ENCODE assay signal across 16 mouse cellular contexts in genomic region chr19:27210991-27211390, GRCm38 (mm10). TPM values are rescaled to one million over a fixed set of nuclear protein-coding genes. Genes with fewer than 3 reads are reported as not detected.
DNase-seq lines count a peak whose midpoint lies in the region; ATAC-seq and TF ChIP-seq lines count a peak whose summit lies in the region.
"Had no signal": no experiment of that assay in that cellular context is flagged by ENCODE, and none has a peak within 500 bp of the region (broad histone marks: within the 10 kb centered on the region; RNA-seq: fewer than 3 reads in every experiment).

No protein-coding gene starts in this region.

- no peak overlapping the region for H3K4me2 ChIP-seq in midbrain, postnatal 0 days (ENCODE audit: low read depth, low read length, poor library complexity, severe bottlenecking)
- H3K4me2 ChIP-seq: midbrain, embryonic 15.5 days; neural tube, embryonic 12.5 days had no signal

- H3K4me3 ChIP-seq in gastrocnemius, adult 2 months: no peak overlapping the region
- no peak overlapping the region for H3K4me3 ChIP-seq in midbrain, postnatal 0 days (ENCODE audit: low read depth, low read length)
- H3K4me3 ChIP-seq in midbrain, embryonic 10.5 days: no peak overlapping the region
- no peak overlapping the region for H3K4me3 ChIP-seq in left cerebral cortex, adult 2 months
- H3K4me3 ChIP-seq: embryonic facial prominence, embryonic 10.5 days; midbrain, embryonic 15.5 days; neural tube, embryonic 12.5 days had no signal

- no peaks in the 10 kb centered on the region for H3K27me3 ChIP-seq in midbrain, postnatal 0 days (ENCODE audit: insufficient read depth, low read length)
- peaks cover 24% of the 10 kb centered on the region for H3K27me3 ChIP-seq in midbrain, embryonic 10.5 days (ENCODE audit: low read depth, poor library complexity, severe bottlenecking)
- H3K27me3 ChIP-seq: midbrain, embryonic 15.5 days; neural tube, embryonic 12.5 days had no signal

- H3K27ac ChIP-seq in gastrocnemius, adult 2 months: peak overlapping the region; percentile 51; the same call in 1 of the 2 replicates
- no peak overlapping the region for H3K27ac ChIP-seq in midbrain, postnatal 0 days (ENCODE audit: low read depth, low read length)
- H3K27ac ChIP-seq in midbrain, embryonic 10.5 days (replicated peaks): no peak overlapping the region
- H3K27ac ChIP-seq in left cerebral cortex, adult 2 months: no peak overlapping the region
- H3K27ac ChIP-seq: embryonic facial prominence, embryonic 10.5 days; midbrain, embryonic 15.5 days; neural tube, embryonic 12.5 days had no signal

- no peak overlapping the region for H3K9ac ChIP-seq in midbrain, postnatal 0 days (replicated peaks; ENCODE audit: low read length, poor library complexity, severe bottlenecking)
- H3K9ac ChIP-seq: liver, postnatal 0 days; midbrain, embryonic 15.5 days; neural tube, embryonic 12.5 days had no signal

- no peaks in the 10 kb centered on the region for H3K36me3 ChIP-seq in midbrain, postnatal 0 days (ENCODE audit: insufficient read depth, low read length)
- H3K36me3 ChIP-seq in midbrain, embryonic 10.5 days: no peaks in the 10 kb centered on the region
- H3K36me3 ChIP-seq: embryonic facial prominence, embryonic 10.5 days; midbrain, embryonic 15.5 days; neural tube, embryonic 12.5 days had no signal

- H3K9me3 ChIP-seq in midbrain, postnatal 0 days (ENCODE audit: low read length): no peaks in the 10 kb centered on the region
- H3K9me3 ChIP-seq in midbrain, embryonic 10.5 days (replicated peaks): no peaks in the 10 kb centered on the region
- H3K9me3 ChIP-seq: embryonic facial prominence, embryonic 10.5 days; midbrain, embryonic 15.5 days; neural tube, embryonic 12.5 days had no signal

- no peak for ATAC-seq in midbrain, postnatal 0 days (ENCODE audit: low FRiP score)
- ATAC-seq: liver, postnatal 0 days; midbrain, embryonic 15.5 days had no signal

- H3K4me1 ChIP-seq in midbrain, postnatal 0 days (ENCODE audit: insufficient read depth, low read length): peaks cover 9% of the 10 kb centered on the region; the same call in 1 of the 2 replicates
- peaks cover 11% of the 10 kb centered on the region for H3K4me1 ChIP-seq in midbrain, embryonic 10.5 days
- H3K4me1 ChIP-seq: embryonic facial prominence, embryonic 10.5 days; neural tube, embryonic 12.5 days had no signal

- 50% methylated on average over 2 of the region's 2 CpGs for WGBS in midbrain, postnatal 0 days
- WGBS in midbrain, embryonic 10.5 days: 88% methylated on average over 2 of the region's 2 CpGs

- DNase-seq in gastrocnemius, adult 2 months: peak; percentile 28
- no peak for DNase-seq in gastrocnemius, adult 8-10 months (ENCODE audit: low spot score in 2 of 2)
- DNase-seq in midbrain, postnatal 0 days (ENCODE audit: low spot score): peak; percentile 57
- DNase-seq in midbrain, embryonic 10.5 days (ENCODE audit: low spot score): no peak
- DNase-seq in cerebellum, postnatal 25 days: peak; percentile 61 to 76
- DNase-seq in heart, postnatal 4 days: peak; percentile 52
- DNase-seq in frontal cortex, postnatal 14 days (ENCODE audit: low spot score in 2 of 2): no peak
- DNase-seq in left cerebral cortex, adult 2 months (ENCODE audit: extremely low spot score in 1 of 2, low spot score in 2 of 2): no peak
- DNase-seq: adrenal gland, postnatal 10 days; kidney, postnatal 14 days; liver, postnatal 0 days; lung, postnatal 4 days; right cerebral cortex, postnatal 4 days had no signal

- intact Hi-C loops in gastrocnemius, adult 2 months (cut with DNase I): loop anchor here (2.0 to 10.0 kb wide), 2 partner anchors 30 to 204 kb away; no protein-coding TSS in a partner anchor
- intact Hi-C loops in left cerebral cortex, adult 2 months (cut with DNase I): no loop called here

- no peak for TF ChIP-seq CTCF in gastrocnemius, adult 2 months (IDR thresholded peaks at IDR 0.05)
- no peak for TF ChIP-seq CTCF in midbrain, postnatal 0 days (IDR thresholded peaks at IDR 0.05)
- no peak for TF ChIP-seq CTCF in left cerebral cortex, adult 2 months (IDR thresholded peaks at IDR 0.05)

RNA-seq across cellular contexts. Expression of gene Vldlr, which starts 5.3 kb away (rescaled TPM):
- 10 to 100 TPM; 64.1 to 99.2 TPM for total RNA-seq in gastrocnemius, adult 2 months (2021)
- total RNA-seq in gastrocnemius, adult 8-10 months (2022): 100 to 1,000 TPM in 2 of 4 experiments, 10 to 100 TPM in 2; 67.6 to 124 (median 99.7) TPM
- 49.0 and 54.3 TPM in 2 replicates for total RNA-seq in midbrain, postnatal 0 days (2014; rRNA removed)
- polyA plus RNA-seq in midbrain, postnatal 0 days (2015; fragmentation: Nextera tagmentation; extraction: Ambion mirVana): 35.9 and 37.9 TPM in 2 replicates
- polyA plus RNA-seq in midbrain, embryonic 10.5 days (2016; fragmentation: Nextera tagmentation; extraction: Ambion mirVana): 7.6 and 7.9 TPM in 2 replicates
- 100 to 1,000 TPM; 117 to 122 TPM for total RNA-seq in heart, postnatal 4 days (2021)
- 10 to 100 TPM; 55.9 to 59.0 TPM for total RNA-seq in left cerebral cortex, adult 2 months (2021)

Comparison
In these comparisons a context has a peak if more than half of its experiments do, and no peak if none do; other contexts are left out.
1. DNase-seq: peak in gastrocnemius, adult 2 months (single experiment), midbrain, postnatal 0 days (single experiment), cerebellum, postnatal 25 days (2 of 2) and heart, postnatal 4 days (single experiment); none in gastrocnemius, adult 8-10 months (0 of 2), midbrain, embryonic 10.5 days (single experiment), frontal cortex, postnatal 14 days (0 of 2) and left cerebral cortex, adult 2 months (0 of 2).